Mouse (Mus musculus) embryonic fibroblast, embryonic 13.5 days (primary cell): ENCODE data around the gene Ipo4. TPM values are rescaled to one million over a fixed set of nuclear protein-coding genes. Genes with fewer than 3 reads are reported as not detected.

Experiments used
- H3K27ac ChIP-seq: 2 replicates; pipeline ENCODE4 v1.5.1; 2012; ENCODE audit warnings: low read length, control low read depth, inconsistent platforms; ENCODE audit not compliant: insufficient read depth
- H3K4me1 ChIP-seq: 2 replicates; pipeline ENCODE4 v1.6.1; 2011; ENCODE audit warnings: low read length; ENCODE audit not compliant: control insufficient read depth, insufficient read depth
- H3K4me3 ChIP-seq: 2 replicates; pipeline ENCODE4 v1.5.1; 2011; ENCODE audit warnings: mild to moderate bottlenecking, control low read depth, low read length; ENCODE audit not compliant: insufficient read depth
- CTCF ChIP-seq: IDR thresholded peaks from 2 replicates; pipeline ENCODE4 v1.5.1; 2011; ENCODE audit warnings: mild to moderate bottlenecking, control low read depth, low read length, moderate library complexity, borderline replicate concordance; ENCODE audit not compliant: insufficient read depth
- POLR2A ChIP-seq: IDR thresholded peaks from 2 replicates; pipeline ENCODE4 v1.6.1; 2011; ENCODE audit warnings: low read depth, mild to moderate bottlenecking, control low read depth, low read length, moderate library complexity
- polyA plus RNA-seq: library from polyadenylated mRNA; stranded (reverse); fragments of >200 nt; gene quantifications from 2 replicates; pipeline ENCODE4 v1.2.4, GENCODE M21; 2011; ENCODE audit warnings: low read depth; ENCODE audit not compliant: missing spikeins, insufficient read length

Gene Ipo4
- polyA plus RNA-seq, 1 experiment: 131 TPM

DNA sequence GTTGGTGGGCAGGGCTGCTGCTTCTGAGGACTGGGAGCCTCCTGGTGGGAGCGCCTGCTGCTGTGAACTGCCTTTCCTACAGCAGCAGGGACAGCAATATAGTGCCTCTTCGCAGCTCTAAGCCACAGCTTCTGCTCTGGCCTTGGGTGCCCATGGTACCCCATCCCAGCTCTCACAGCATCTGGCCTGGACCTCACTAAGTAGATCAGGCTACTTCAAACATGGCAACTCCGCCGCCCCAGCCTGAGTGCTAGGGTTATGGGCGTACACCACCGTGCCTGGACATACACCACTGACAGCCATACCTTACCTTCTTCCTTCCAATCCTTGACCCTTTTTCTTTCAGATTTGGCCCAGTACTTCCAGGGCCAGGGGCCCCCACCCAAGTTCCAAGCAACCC is 27.4 kb downstream of the Ipo4 start:
- TF ChIP-seq CTCF (no peak), POLR2A (no peak)
- Histone ChIP-seq H3K27ac (no peak overlapping the region), H3K4me3 (no peak overlapping the region), H3K4me1 (no peaks in the 10 kb centered on the region)

DNA sequence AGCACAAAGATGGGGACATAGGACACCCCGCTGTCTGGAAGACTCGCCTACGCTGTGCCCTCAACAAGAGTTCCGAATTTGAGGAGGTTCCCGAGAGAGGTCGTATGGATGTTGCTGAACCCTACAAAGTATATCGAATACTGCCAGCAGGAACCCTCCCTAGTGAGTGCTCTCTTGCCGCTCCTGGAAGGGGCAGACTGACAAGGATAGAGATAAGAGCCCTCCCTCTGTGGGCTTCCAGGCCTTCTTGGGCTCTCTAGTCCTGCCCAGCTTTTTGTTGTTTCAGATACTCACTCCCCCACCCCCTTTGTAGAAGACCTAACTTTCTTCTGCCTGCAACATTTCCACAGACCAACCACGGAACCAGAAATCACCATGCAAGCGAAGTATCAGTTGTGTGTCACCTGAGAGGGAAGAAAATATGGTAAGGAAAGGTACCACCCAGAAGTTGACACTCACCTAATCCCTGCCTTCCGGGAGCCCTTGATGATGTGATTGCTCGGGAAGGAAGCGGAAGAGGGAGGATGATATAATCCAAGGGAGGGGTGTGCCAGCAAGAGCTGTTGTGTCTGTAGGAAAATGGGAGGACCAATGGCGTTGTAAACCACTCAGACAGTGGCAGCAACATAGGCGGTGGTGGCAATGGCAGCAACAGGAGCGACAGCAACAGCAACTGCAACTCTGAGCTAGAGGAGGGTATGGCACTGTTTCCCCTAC is 29.9 kb downstream of the Ipo4 start:
- H3K4me1 ChIP-seq: no peaks in the 10 kb centered on the region
- no peak for TF ChIP-seq CTCF
- TF ChIP-seq POLR2A: no peak
- H3K27ac ChIP-seq: no peak overlapping the region
- no peak overlapping the region for H3K4me3 ChIP-seq

DNA sequence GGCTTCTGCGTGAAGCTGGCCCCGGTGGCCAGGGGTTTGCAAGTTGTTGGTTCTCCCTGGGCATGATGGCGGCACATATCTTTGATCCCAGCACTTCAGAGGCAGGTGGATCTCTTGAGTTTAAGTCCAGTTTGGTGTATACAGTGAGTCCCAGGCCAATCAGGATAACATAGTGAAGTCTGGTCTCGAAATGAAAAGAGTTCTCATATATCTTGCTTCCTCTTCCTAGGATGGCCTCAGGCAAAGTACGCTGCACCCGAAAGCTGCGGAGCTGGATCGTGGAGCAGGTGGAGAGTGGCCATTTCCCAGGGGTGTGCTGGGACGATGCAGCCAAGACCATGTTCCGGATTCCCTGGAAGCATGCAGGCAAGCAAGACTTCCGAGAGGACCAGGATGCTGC is 30.9 kb downstream of the Ipo4 start:
- H3K27ac ChIP-seq: no peak overlapping the region
- no peaks in the 10 kb centered on the region for H3K4me1 ChIP-seq
- H3K4me3 ChIP-seq: 0 out of 2 replicates have a peak overlapping the region, but pooled peaks have one; percentile 57
- TF ChIP-seq POLR2A: no peak; the same call in 1 of the 2 replicates
- TF ChIP-seq CTCF: no peak

DNA sequence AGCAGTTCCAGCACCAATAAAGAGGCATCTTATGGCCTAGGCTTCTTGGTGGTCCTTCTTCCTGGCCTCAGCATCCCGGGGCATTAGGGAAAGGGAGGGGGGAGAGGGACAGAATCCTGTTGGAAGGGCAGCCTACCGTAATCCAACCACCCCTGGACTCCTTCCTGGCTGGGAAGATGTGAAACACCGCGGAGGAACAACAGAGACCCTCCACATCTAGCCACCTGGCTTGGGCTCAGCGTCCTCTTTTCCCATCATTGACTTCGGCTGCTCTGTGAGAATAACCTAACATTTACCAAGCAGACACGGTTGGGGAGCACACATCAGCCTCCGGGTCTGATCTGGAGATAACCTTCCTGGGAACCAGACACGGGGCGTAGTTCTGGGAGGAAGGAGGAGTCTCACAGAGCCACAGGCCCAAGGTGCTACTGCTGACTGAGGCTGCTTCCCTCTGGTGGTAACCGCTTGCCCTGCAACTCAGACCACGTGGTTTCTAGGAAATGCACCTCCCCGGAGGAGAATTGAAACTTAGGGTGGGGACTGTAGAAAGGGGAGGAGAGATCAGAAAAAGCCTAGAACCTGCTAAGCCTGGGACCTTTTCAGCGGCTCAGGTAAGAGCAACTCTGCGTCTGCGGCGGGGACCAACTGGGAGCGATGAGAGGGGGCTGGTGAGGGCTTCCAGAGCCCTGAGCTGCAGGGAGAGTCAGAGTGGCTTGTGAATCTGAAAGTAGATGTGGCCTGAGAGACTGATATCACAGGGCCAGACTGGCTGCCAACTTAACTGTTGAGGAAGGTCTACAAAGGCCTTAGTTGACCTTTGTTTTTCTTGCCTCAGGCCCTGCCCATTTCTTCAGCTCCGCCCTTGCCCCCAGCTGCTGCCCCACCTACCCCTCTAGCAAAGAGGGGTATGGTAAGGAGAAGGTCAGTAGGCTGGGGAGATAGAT is 31.9 kb downstream of the Ipo4 start:
- Histone ChIP-seq H3K4me3 (peak overlapping the region; percentile 57), H3K4me1 (no peaks in the 10 kb centered on the region), H3K27ac (peak overlapping the region; percentile 76)
- TF ChIP-seq CTCF (peak; percentile 86; the same call in 1 of the 2 replicates), POLR2A (peak; percentile 70; the same call in 1 of the 2 replicates)

DNA sequence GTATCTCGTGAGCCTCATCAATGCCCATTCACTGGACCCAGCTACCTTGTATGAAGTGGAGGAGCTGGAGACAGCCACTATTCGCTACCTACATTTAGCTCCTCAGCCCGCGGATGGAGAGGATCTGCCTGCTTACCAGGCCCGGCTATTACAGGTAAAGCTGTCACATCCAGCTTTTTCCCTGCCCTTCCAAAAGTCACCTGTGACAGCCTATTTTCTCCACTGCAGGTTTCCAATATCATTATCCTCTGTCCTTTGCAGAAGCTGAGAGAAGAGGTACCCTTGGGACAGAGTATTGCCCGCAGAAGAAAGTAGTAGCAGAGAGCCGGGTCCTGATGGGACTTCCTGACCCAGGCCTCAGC is 32.5 kb downstream of the Ipo4 start, which contains the start of gene Irf9:
Gene Irf9, plus strand, starts transcription at position 301 of the 362 bp plus-strand sequence.
- no peak for TF ChIP-seq POLR2A
- TF ChIP-seq CTCF: no peak
- peak within 1 kb of the TSS; percentile 76 for H3K27ac ChIP-seq
- H3K4me1 ChIP-seq: no peaks in the 10 kb centered on the region
- peak within 1 kb of the TSS; percentile 57 for H3K4me3 ChIP-seq

DNA sequence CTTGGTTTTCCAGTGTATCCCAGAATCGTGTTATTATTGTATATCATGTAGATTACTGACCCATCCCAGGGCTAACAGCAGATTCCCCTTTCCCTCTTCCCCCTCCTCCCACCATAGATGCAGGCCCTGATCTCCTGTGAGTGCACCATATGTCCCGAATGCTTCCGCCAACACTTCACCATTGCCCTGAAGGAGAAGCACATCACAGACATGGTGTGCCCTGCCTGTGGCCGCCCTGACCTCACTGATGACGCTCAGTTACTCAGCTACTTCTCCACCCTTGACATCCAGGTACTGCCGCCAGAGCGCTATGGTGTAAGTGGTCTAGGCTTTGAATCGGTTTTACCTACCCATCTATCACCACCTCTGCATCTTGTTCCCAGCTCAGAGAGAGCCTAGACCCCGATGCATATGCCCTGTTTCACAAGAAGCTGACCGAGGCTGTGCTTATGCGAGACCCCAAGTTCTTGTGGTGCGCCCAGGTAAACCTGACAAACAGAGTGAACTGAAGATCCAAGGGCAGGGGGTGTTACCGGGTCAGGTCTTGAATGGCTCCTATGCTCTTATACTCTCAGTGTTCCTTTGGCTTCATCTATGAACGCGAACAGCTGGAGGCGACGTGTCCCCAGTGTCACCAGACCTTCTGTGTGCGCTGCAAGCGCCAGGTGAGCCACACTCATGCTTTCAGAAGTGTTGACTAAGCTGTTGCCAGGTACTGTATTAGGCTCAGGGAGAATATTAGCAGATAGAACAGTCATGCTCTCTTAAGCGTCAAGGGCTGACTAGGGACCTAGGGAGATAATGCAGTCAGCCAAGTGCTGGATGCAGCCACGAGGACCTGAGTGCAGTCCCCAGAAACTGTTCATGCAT is 37.0 kb downstream of the Ipo4 start:
- Histone ChIP-seq H3K4me1 (no peaks in the 10 kb centered on the region), H3K4me3 (no peak overlapping the region), H3K27ac (no peak overlapping the region)
- TF ChIP-seq CTCF: no peak
- no peak for TF ChIP-seq POLR2A

DNA sequence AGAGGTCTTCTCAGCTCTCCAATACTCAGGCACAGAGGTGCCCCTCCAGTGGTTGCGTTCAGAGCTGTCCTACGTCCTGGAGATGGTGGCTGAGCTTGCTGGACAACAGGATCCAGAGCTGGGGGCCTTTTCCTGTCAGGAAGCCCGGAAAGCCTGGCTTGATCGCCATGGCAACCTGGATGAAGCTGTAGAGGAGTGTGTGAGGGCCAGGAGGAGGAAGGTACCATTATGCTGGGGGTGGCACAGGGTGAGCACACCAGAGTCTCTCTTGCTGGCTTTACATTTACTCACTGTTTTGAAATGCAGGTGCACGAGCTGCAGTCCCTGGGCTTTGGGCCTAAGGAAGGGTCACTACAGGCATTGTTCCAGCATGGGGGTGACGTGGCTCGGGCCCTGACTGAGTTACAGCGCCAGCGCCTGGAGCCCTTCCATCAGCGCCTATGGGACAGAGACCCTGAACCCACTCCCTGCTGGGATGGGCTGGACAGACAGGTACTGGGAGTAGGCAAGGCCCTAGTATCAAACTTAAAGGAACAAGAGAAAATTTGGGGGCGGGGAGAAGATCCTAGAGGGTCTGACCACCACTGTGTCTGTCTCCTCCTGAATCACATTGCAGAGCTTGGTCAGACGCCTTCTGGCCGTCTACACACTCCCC is 39.6 kb downstream of the Ipo4 start:
- H3K27ac ChIP-seq: no peak overlapping the region
- H3K4me1 ChIP-seq: no peaks in the 10 kb centered on the region
- no peak overlapping the region for H3K4me3 ChIP-seq
- no peak for TF ChIP-seq CTCF
- TF ChIP-seq POLR2A: no peak

DNA sequence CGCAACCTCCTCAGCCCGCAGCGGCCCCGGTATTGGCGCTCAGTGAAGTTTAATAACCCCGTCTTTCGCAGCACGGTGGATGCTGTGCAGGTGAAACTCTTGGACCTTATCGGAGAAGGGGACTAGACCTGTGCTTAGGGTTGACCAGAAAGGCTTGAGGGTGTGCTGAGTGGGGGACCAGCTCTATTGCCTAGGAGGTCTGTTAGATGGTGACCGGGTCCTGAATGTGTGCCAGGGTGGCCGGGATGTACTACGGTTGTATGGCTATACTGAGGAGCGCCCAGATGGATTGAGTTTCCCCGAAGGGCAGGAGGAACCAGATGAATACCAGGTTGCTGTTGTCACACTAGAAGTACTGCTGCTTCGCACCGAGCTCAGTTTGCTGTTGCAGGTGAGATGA is 43.5 kb downstream of the Ipo4 start:
- H3K4me3 ChIP-seq: peak overlapping the region; percentile 78
- TF ChIP-seq POLR2A: no peak
- no peak for TF ChIP-seq CTCF
- no peak overlapping the region for H3K27ac ChIP-seq
- 0 out of 2 replicates have a peak, but pooled peaks cover 4% of the 10 kb centered on the region for H3K4me1 ChIP-seq
